Mouse (Mus musculus): Measurements from ENCODE around the gene Snrnp27.
A peak's percentile ranks its signal among the peaks of the same experiment; 100 is the strongest.

Snrnp27 gene

GRCm38 (mm10) chr6:86639180-86640160 lies 44.9 kb downstream of the Snrnp27 start:
- H3K4me1 ChIP-seq (replicated peaks; ENCODE audit: low read depth, low read length): peaks cover 15% of the 10 kb centered on the region

GRCm38 (mm10) chr6:86638434-86638833 lies 45.9 kb downstream of the Snrnp27 start:
- Histone ChIP-seq H3K36me3 (ENCODE audit: insufficient read depth, low read length) (no peaks in the 10 kb centered on the region), H3K4me1 (replicated peaks; ENCODE audit: low read depth, low read length) (peaks cover 15% of the 10 kb centered on the region), H3K27me3 (ENCODE audit: insufficient read depth, low read length) (peaks cover 6% of the 10 kb centered on the region), H3K9me3 (ENCODE audit: low read length) (no peaks in the 10 kb centered on the region), H3K4me3 (replicated peaks; ENCODE audit: low read length) (no peak overlapping the region)
- TF ChIP-seq NANOG (IDR thresholded peaks at IDR 0.05; ENCODE audit: borderline replicate concordance, low read length): no peak
- no peak for TF ChIP-seq CTCF (conservative IDR thresholded peaks at IDR 0.05; ENCODE audit: low read length)
- TF ChIP-seq POU5F1 (IDR thresholded peaks at IDR 0.05; ENCODE audit: borderline replicate concordance, low read length): no peak

More at GRCm38 (mm10) chr6:86639180-86640160, 44.9 kb downstream of the Snrnp27 start:
- no peak for TF ChIP-seq CTCF (conservative IDR thresholded peaks at IDR 0.05; ENCODE audit: low read length)
- no peak for TF ChIP-seq POU5F1 (IDR thresholded peaks at IDR 0.05; ENCODE audit: borderline replicate concordance, low read length)
- no peak for TF ChIP-seq NANOG (IDR thresholded peaks at IDR 0.05; ENCODE audit: borderline replicate concordance, low read length)
- H3K9me3 ChIP-seq (ENCODE audit: low read length): no peaks in the 10 kb centered on the region
- H3K4me3 ChIP-seq (replicated peaks; ENCODE audit: low read length): peak overlapping the region; percentile 26; the same call in 1 of the 2 replicates
- no peaks in the 10 kb centered on the region for H3K36me3 ChIP-seq (ENCODE audit: insufficient read depth, low read length)
- H3K27me3 ChIP-seq (ENCODE audit: insufficient read depth, low read length): peaks cover 6% of the 10 kb centered on the region

GRCm38 (mm10) chr6:86637860-86638259 lies 46.5 kb downstream of the Snrnp27 start:
- TF ChIP-seq NANOG (IDR thresholded peaks at IDR 0.05; ENCODE audit: borderline replicate concordance, low read length): no peak
- TF ChIP-seq CTCF (conservative IDR thresholded peaks at IDR 0.05; ENCODE audit: low read length): no peak
- TF ChIP-seq POU5F1 (IDR thresholded peaks at IDR 0.05; ENCODE audit: borderline replicate concordance, low read length): no peak
- no peaks in the 10 kb centered on the region for H3K9me3 ChIP-seq (ENCODE audit: low read length)
- no peaks in the 10 kb centered on the region for H3K36me3 ChIP-seq (ENCODE audit: insufficient read depth, low read length)
- H3K4me3 ChIP-seq (replicated peaks; ENCODE audit: low read length): no peak overlapping the region
- peaks cover 6% of the 10 kb centered on the region for H3K27me3 ChIP-seq (ENCODE audit: insufficient read depth, low read length)
- H3K4me1 ChIP-seq (replicated peaks; ENCODE audit: low read depth, low read length): peaks cover 15% of the 10 kb centered on the region

GRCm38 (mm10) chr6:86637171-86637835 lies 47.0 kb downstream of the Snrnp27 start:
- no peaks in the 10 kb centered on the region for H3K9me3 ChIP-seq (ENCODE audit: low read length)
- 0 out of 2 replicates have a peak, but pooled peaks cover under 1% of the 10 kb centered on the region for H3K27me3 ChIP-seq (ENCODE audit: insufficient read depth, low read length)
- H3K4me1 ChIP-seq (replicated peaks; ENCODE audit: low read depth, low read length): peaks cover 15% of the 10 kb centered on the region
- TF ChIP-seq CTCF (conservative IDR thresholded peaks at IDR 0.05; ENCODE audit: low read length) (no peak), NANOG (IDR thresholded peaks at IDR 0.05; ENCODE audit: borderline replicate concordance, low read length) (no peak)
- no peak overlapping the region for H3K4me3 ChIP-seq (replicated peaks; ENCODE audit: low read length)
- no peaks in the 10 kb centered on the region for H3K36me3 ChIP-seq (ENCODE audit: insufficient read depth, low read length)

- Histone ChIP-seq H3K9me3 (ENCODE audit: low read length) (no peaks in the 10 kb centered on the region), H3K27me3 (ENCODE audit: insufficient read depth, low read length) (no peaks in the 10 kb centered on the region), H3K4me3 (replicated peaks; ENCODE audit: low read length) (no peak overlapping the region), H3K4me1 (replicated peaks; ENCODE audit: low read depth, low read length) (peaks cover 10% of the 10 kb centered on the region), H3K36me3 (ENCODE audit: insufficient read depth, low read length) (no peaks in the 10 kb centered on the region)
- no peak for TF ChIP-seq NANOG (IDR thresholded peaks at IDR 0.05; ENCODE audit: borderline replicate concordance, low read length)
These were observed 47.8 kb downstream of the Snrnp27 start for GRCm38 (mm10) chr6:86636495-86636894.

GRCm38 (mm10) chr6:86630141-86630540 lies 54.2 kb downstream of the Snrnp27 start:
- H3K4me1 ChIP-seq (replicated peaks; ENCODE audit: low read depth, low read length): peaks cover 42% of the 10 kb centered on the region
- no peak for TF ChIP-seq POU5F1 (IDR thresholded peaks at IDR 0.05; ENCODE audit: borderline replicate concordance, low read length)
- TF ChIP-seq CTCF (conservative IDR thresholded peaks at IDR 0.05; ENCODE audit: low read length): no peak
- TF ChIP-seq NANOG (IDR thresholded peaks at IDR 0.05; ENCODE audit: borderline replicate concordance, low read length): no peak
- no peak overlapping the region for H3K4me3 ChIP-seq (replicated peaks; ENCODE audit: low read length)

GRCm38 (mm10) chr6:86627946-86628345 lies 56.4 kb downstream of the Snrnp27 start, which contains the start of gene Asprv1:
Gene Asprv1 (plus strand): TSS chr6:86628164.
- Histone ChIP-seq H3K36me3 (ENCODE audit: insufficient read depth, low read length) (no peaks in the 10 kb centered on the region), H3K4me3 (replicated peaks; ENCODE audit: low read length) (peak within 1 kb of the TSS; percentile 43), H3K9me3 (ENCODE audit: low read length) (no peaks in the 10 kb centered on the region), H3K27me3 (ENCODE audit: insufficient read depth, low read length) (peaks cover 29% of the 10 kb centered on the region), H3K4me1 (replicated peaks; ENCODE audit: low read depth, low read length) (peaks cover 64% of the 10 kb centered on the region)
- TF ChIP-seq NANOG (IDR thresholded peaks at IDR 0.05; ENCODE audit: borderline replicate concordance, low read length) (no peak), CTCF (conservative IDR thresholded peaks at IDR 0.05; ENCODE audit: low read length) (no peak), POU5F1 (IDR thresholded peaks at IDR 0.05; ENCODE audit: borderline replicate concordance, low read length) (no peak)

More at GRCm38 (mm10) chr6:86630141-86630540, 54.2 kb downstream of the Snrnp27 start:
- peaks cover 17% of the 10 kb centered on the region; the same call in 1 of the 2 replicates for H3K27me3 ChIP-seq (ENCODE audit: insufficient read depth, low read length)
- no peaks in the 10 kb centered on the region for H3K9me3 ChIP-seq (ENCODE audit: low read length)
- H3K36me3 ChIP-seq (ENCODE audit: insufficient read depth, low read length): no peaks in the 10 kb centered on the region
